Mouse (Mus musculus) heart, embryonic 10.5 days (tissue): ENCODE results near the gene Gm20696. TPM values are rescaled to one million over a fixed set of nuclear protein-coding genes. Genes with fewer than 3 reads are reported as not detected.

Experiments
- DNase-seq: peaks from one replicate; pipeline ENCODE4 v3.0.0-alpha.2; 2017; ENCODE audit warnings: low spot score
- H3K27ac ChIP-seq: fragments of 300-500 bp; sonication (generic); 2 replicates; pipeline ENCODE4 v1.5.1; 2016; ENCODE audit warnings: mild to moderate bottlenecking
- H3K27me3 ChIP-seq: fragments of 300-500 bp; sonication (generic); 2 replicates; pipeline ENCODE4 v1.6.1; 2016; ENCODE audit warnings: mild to moderate bottlenecking; ENCODE audit not compliant: poor library complexity, insufficient read depth, severe bottlenecking
- H3K36me3 ChIP-seq: fragments of 300-500 bp; sonication (generic); 2 replicates; pipeline ENCODE4 v1.6.1; 2016; ENCODE audit warnings: mild to moderate bottlenecking, moderate library complexity
- H3K4me1 ChIP-seq: fragments of 300-500 bp; sonication (generic); 2 replicates; pipeline ENCODE4 v1.6.1; 2016; ENCODE audit warnings: mild to moderate bottlenecking
- H3K4me3 ChIP-seq: fragments of 300-500 bp; sonication (generic); 2 replicates; pipeline ENCODE4 v1.5.1; 2016; ENCODE audit warnings: mild to moderate bottlenecking, moderate library complexity
- H3K9me3 ChIP-seq: fragments of 300-500 bp; sonication (generic); 2 replicates; pipeline ENCODE4 v1.6.1; 2016; ENCODE audit warnings: mild to moderate bottlenecking, moderate library complexity
- WGBS: fragments of 180-500 bp; shearing (Covaris S2); methylation state at CpG from one replicate; pipeline ENCODE4 v1.1.7; 2016; 5-methylcytosine and 5-hydroxymethylcytosine counted together
- polyA plus RNA-seq: library from polyadenylated mRNA; unstranded; fragments of >200 nt; fragmentation: Nextera tagmentation; extraction: Ambion mirVana; gene quantifications from 2 replicates; pipeline ENCODE4 v1.2.1, GENCODE M21; 2016

Gm20696 gene
- polyA plus RNA-seq, 1 experiment from 2014 or later, result 3.4 TPM

DNA sequence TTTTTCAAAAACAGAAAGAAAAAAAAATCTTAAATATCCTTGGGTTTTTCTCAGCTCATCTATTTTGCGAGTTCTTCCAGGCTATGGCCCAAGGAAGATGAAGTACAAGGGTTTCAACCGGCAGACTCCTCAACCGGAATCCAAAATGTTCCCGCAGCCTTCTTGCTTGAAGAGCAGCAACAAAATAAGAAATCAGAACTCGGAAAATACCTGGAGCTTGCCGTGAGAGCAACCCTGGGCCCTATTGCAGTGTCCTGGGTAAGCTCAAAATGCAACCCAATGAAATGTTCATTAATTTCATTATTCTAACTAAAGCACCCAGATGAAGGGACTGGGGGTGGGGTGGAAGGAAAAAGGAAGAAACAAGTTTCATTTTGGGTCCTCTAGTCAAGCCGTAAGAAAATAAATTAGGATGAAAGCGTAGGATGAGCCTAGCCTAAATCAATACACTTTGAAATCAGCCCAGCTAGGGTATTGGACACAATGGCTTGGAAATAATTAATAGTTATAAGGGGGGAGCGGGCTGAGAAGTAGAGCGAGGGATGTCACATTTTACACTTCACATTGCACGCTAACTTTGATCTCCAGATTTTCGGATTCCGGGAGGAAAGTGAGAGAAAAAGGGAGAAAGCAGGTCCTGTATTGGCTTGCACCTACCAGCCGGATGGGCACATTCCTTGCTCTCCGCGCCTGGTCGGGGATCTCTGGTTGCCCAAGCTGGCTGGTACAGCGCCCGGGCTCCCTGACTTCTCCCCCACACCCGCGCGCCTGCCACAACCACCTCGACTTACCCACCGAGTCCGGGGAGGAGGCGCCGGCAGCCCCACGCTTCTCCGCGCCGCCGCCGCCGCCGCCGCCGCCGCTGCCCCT lies 146.6 kb downstream of the Gm20696 start:
- Histone ChIP-seq H3K9me3 (no peaks in the 10 kb centered on the region), H3K4me1 (0 out of 2 replicates have a peak, but pooled peaks cover 3% of the 10 kb centered on the region), H3K27ac (peak overlapping the region; percentile 99), H3K4me3 (peak overlapping the region; percentile 92), H3K27me3 (no peaks in the 10 kb centered on the region), H3K36me3 (no peaks in the 10 kb centered on the region)
- DNase-seq, result no peak
- 2% methylated on average over 38 of the region's 38 CpGs for WGBS

DNA sequence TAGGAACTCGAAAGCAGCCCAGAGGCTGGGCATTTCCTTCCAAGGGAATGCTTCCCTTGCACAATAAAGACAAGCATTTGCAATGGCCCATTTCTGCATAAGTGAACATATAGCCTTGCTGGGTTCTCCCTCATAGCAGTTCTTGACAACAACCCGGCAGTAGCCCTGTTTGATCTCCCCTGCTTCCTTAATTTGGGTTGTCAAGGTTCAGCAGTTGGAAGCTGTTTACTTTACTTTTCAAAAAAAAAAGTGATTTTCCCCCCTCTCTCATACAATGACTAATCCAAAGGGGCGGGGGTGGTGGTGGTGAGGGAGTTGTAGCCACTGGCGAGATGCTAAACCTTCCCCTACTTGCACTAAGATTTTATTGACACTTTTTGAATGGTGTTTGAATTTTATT lies 147.5 kb downstream of the Gm20696 start:
- DNase-seq, result no peak
- 31% methylated on average over 4 of the region's 4 CpGs for WGBS
- Histone ChIP-seq H3K4me3 (peak overlapping the region; percentile 8; the same call in 1 of the 2 replicates), H3K4me1 (0 out of 2 replicates have a peak, but pooled peaks cover 3% of the 10 kb centered on the region), H3K27ac (no peak overlapping the region), H3K36me3 (no peaks in the 10 kb centered on the region), H3K27me3 (no peaks in the 10 kb centered on the region), H3K9me3 (no peaks in the 10 kb centered on the region)

DNA sequence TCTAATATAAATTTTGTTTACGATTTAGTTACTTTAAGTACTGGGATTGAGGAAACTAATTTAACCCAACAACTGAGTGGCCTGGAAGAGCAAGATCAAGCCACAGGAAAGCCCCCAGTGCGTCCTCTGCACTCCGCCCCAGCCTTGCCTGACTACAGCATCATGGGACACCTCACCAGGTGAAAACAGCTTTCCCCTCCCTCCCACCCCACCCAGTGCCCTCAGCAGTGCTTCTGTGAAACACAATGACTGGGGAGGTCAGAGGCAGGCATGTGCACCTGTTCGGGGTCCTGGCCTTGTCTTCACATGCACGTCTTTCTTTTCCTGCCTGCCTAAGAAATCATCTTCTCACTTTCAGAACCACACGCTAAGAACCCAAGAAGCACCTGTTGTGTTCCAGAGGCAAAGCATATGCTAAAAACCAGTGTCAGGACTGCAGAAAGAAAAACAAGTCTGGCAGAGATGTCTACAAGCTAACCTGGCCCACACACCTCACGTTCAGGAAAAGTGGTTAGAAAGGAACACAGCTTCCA lies 150.9 kb downstream of the Gm20696 start:
- DNase-seq, result no peak
- Histone ChIP-seq H3K27ac (no peak overlapping the region), H3K4me1 (peaks cover 10% of the 10 kb centered on the region), H3K4me3 (no peak overlapping the region), H3K27me3 (no peaks in the 10 kb centered on the region), H3K36me3 (no peaks in the 10 kb centered on the region), H3K9me3 (no peaks in the 10 kb centered on the region)
- 86% methylated on average over 7 of the region's 7 CpGs for WGBS

DNA sequence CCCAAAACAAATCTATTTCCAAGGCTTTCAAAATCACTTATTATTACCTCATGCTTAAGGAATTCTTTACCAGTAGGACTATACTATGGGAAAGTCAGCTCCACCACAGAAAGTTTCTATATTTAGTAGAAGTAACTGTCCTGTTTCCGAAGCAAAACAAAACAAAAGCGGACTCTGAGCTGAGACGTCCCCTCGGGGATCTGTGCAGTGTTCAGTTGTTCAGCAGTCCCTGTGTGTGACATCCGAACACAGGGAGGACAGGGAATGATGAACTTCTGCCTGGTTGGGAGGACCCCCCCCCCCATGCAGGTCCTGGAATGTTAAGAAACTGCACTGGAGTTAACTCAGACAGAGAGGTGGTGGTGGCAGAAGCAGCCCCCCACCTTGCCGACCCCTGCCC lies 154.7 kb downstream of the Gm20696 start:
- Histone ChIP-seq H3K4me3 (0 out of 2 replicates have a peak overlapping the region, but pooled peaks have one; percentile 31), H3K27ac (peak overlapping the region; percentile 65), H3K36me3 (peaks cover 3% of the 10 kb centered on the region; the same call in 1 of the 2 replicates), H3K27me3 (no peaks in the 10 kb centered on the region), H3K9me3 (no peaks in the 10 kb centered on the region), H3K4me1 (peaks cover 20% of the 10 kb centered on the region)
- whole genome bisulfite sequencing, result 23% methylated on average over 6 of the region's 6 CpGs
- DNase-seq, result no peak

DNA sequence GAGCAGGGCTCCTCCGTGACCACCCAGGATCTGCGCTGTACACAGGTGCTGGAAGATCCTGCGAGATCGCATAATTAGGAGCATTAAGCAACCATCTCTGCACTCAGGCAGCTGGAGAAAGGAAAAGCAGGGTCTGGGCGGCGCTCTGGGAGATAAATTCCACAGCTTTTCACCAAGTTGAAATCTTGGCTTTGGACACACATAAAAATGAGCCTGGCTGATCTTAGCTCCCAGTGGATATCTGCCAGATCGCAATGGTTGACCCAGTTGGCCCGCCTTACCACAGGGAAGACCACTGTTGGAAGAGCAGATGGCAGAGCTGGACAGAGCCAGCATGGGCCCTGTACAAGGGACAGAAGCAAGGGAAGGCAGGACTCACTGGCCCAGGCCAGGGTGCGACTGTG lies 157.4 kb downstream of the Gm20696 start:
- Histone ChIP-seq H3K27me3 (no peaks in the 10 kb centered on the region), H3K36me3 (peaks cover 15% of the 10 kb centered on the region; the same call in 1 of the 2 replicates), H3K9me3 (no peaks in the 10 kb centered on the region), H3K4me3 (no peak overlapping the region), H3K27ac (0 out of 2 replicates have a peak overlapping the region, but pooled peaks have one; percentile 49), H3K4me1 (peaks cover 20% of the 10 kb centered on the region)
- no peak for DNase-seq
- WGBS, result 82% methylated on average over 9 of the region's 9 CpGs

DNA sequence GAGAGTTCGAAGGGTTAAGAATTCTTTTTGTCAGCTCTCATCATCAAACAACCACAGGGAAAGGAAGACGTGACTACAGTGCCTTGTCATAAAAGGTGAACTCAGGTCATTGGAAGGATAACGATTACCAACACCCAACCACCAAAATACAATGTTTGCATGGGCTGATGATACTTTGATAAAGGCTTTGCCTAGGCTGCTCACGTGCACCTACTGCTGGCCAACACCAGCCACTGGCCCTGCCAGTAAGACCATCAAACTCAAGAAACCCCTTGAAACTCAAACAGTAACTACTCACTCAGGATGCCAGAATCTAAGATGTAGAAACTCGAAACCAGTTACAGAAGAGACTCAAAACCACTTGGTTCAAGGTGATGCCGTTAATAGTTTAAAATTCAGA lies 159.8 kb downstream of the Gm20696 start:
- no peak overlapping the region for H3K4me3 ChIP-seq
- peaks cover 20% of the 10 kb centered on the region; the same call in 1 of the 2 replicates for H3K36me3 ChIP-seq
- no peaks in the 10 kb centered on the region for H3K9me3 ChIP-seq
- H3K27ac ChIP-seq, result no peak overlapping the region
- peaks cover 17% of the 10 kb centered on the region for H3K4me1 ChIP-seq
- 84% methylated on average over 6 of the region's 6 CpGs for WGBS
- no peak for DNase-seq
- no peaks in the 10 kb centered on the region for H3K27me3 ChIP-seq

DNA sequence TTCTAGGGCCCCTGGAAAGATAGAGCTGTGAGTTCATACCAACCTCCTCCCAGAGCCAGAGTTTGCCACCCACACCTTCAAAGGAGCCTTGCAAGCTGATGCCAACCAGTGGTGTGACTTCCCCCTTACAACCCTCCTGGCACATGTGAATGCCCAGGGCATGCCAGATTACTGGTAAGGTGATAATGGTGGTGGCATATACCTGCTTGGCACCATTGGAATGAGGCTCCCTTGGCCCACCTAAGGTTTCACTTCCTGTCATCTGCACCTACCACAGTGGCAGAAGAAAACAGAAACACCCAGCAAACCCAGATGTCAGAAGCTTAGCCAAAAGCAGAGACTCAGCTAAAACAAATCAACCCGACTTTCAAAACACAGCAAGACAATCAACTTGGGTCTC lies 162.9 kb downstream of the Gm20696 start:
- Histone ChIP-seq H3K27me3 (no peaks in the 10 kb centered on the region), H3K27ac (no peak overlapping the region), H3K9me3 (no peaks in the 10 kb centered on the region), H3K36me3 (peaks cover 20% of the 10 kb centered on the region; the same call in 1 of the 2 replicates), H3K4me3 (no peak overlapping the region), H3K4me1 (peaks cover 6% of the 10 kb centered on the region; the same call in 1 of the 2 replicates)
- WGBS, result 82% methylated on average over 1 of the region's 1 CpGs
- DNase-seq, result no peak

DNA sequence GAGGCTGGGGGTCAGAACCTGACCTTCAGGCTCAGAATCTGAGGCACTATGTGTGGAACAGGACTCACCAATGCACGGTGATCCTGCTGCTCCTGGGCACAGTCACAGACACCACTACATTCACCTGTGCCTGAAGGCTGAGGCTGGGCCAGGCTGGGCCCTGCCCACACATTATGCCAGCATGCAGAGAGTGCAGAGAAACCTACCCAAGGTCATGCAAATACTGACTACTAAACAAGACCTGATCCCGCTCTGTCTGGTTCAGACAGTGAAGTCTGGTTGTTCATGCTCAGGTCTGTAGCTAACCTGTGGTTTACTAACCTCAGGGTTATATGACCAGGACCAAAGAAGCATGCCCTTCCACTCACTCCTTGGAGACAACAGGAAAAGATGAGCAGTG lies 163.9 kb downstream of the Gm20696 start:
- Histone ChIP-seq H3K9me3 (no peaks in the 10 kb centered on the region), H3K27me3 (no peaks in the 10 kb centered on the region), H3K36me3 (peaks cover 20% of the 10 kb centered on the region; the same call in 1 of the 2 replicates), H3K4me3 (no peak overlapping the region), H3K4me1 (peaks cover 6% of the 10 kb centered on the region; the same call in 1 of the 2 replicates), H3K27ac (no peak overlapping the region)
- 82% methylated on average over 2 of the region's 2 CpGs for WGBS
- no peak for DNase-seq

DNA sequence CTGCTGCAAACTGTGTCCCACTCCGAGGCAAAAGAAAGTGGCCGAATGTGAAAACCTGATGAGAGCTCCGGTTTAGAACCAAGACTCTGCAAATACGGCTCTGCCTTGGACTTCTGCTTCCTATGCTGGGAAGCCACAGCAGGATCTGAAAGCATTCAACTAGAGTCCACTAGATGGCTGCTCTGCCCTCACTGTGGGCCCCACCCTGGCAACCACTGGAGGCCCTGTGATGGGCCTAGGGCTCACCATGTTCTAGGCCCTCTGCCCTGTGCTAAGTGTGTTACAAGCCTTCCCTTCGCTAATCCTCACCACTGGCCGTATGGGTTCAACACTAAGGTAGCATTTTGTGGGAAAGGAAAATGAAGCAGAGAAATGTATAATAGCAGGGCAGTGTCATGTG lies 164.3 kb downstream of the Gm20696 start:
- peaks cover 6% of the 10 kb centered on the region; the same call in 1 of the 2 replicates for H3K4me1 ChIP-seq
- DNase-seq, result no peak
- H3K4me3 ChIP-seq, result no peak overlapping the region
- H3K27me3 ChIP-seq, result no peaks in the 10 kb centered on the region
- no peaks in the 10 kb centered on the region for H3K9me3 ChIP-seq
- peaks cover 20% of the 10 kb centered on the region; the same call in 1 of the 2 replicates for H3K36me3 ChIP-seq
- 88% methylated on average over 6 of the region's 6 CpGs for WGBS
- H3K27ac ChIP-seq, result no peak overlapping the region

DNA sequence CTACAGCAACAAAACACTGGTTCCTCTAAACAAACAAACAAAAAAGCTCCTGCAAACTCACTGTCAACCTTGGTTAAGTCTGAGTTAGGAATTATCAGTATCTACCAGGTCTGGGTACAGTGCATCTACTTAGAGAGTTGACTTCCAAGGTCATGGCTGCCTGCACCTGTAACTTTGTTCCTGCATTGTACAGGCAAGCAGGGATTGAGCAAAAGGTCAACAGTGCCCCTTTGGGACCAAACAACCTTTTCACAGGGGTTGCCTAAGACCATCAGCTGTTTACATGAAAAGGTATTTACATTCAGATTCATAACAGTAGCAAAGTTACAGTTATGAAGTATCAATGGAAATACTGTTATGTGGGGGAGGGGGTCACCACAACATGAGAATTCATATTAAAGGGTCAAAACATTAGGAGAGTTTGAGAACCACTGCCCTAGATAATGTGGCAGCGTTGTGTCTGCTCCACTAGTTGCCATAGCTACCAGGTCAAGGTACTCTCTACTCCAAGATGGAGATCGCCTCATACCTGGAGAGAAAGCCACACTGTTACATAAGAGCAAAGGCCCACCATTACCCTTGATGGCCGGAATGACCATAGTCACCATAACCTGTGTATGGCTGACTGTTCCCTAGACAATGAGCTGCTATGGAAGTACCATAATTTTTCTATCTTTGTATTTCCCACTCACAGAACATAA lies 165.9 kb downstream of the Gm20696 start:
- no peak overlapping the region for H3K27ac ChIP-seq
- H3K9me3 ChIP-seq, result no peaks in the 10 kb centered on the region
- DNase-seq, result no peak
- no peaks in the 10 kb centered on the region for H3K27me3 ChIP-seq
- WGBS, result 91% methylated on average over 3 of the region's 3 CpGs
- H3K4me1 ChIP-seq, result peaks cover 16% of the 10 kb centered on the region
- H3K36me3 ChIP-seq, result peaks cover 8% of the 10 kb centered on the region; the same call in 1 of the 2 replicates
- H3K4me3 ChIP-seq, result no peak overlapping the region

DNA sequence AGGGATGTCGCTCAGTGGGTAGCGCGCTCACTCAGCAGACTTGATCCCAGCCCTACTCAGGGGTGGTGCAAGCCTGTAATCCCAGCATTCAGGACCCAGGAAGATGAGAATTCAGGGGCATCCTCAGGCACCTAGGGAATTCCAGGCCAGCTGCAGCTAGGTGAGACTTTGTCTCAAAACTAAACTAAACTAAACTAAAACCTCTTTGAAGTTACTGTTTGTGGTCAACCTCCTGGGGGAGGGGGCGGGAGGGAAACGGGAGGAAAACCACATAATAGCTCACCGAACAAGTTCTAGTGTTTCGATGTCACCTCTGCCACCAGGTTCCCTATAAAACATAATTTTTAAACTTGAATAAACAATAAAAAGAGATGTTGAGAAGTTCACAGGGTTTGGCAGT lies 168.5 kb downstream of the Gm20696 start:
- no peaks in the 10 kb centered on the region for H3K27me3 ChIP-seq
- WGBS, result 83% methylated on average over 7 of the region's 7 CpGs
- H3K9me3 ChIP-seq, result no peaks in the 10 kb centered on the region
- H3K27ac ChIP-seq, result no peak overlapping the region
- H3K36me3 ChIP-seq, result no peaks in the 10 kb centered on the region
- no peak for DNase-seq
- H3K4me1 ChIP-seq, result peaks cover 18% of the 10 kb centered on the region
- H3K4me3 ChIP-seq, result no peak overlapping the region

DNA sequence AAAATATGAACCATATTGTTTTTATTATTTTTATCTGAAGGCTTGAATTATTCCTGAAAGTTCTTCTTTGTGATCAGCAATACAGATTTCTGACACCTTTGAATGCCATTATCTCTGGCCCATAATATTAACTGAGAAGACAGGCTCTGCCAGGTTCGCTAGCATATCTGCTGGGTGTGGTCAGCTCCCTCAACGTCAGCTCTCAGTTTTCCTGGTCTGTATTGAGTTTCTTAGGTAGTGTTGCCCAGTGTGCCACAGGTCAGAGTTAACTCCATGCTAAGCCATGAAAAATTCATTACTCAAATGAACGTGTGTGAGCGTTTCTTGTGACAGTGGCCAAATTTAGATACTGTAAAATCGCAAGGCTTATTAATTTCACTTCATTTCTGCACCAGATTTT lies 170.5 kb downstream of the Gm20696 start:
- no peak overlapping the region for H3K27ac ChIP-seq
- peaks cover 17% of the 10 kb centered on the region for H3K4me1 ChIP-seq
- no peaks in the 10 kb centered on the region for H3K27me3 ChIP-seq
- H3K4me3 ChIP-seq, result no peak overlapping the region
- H3K9me3 ChIP-seq, result no peaks in the 10 kb centered on the region
- DNase-seq, result no peak
- no peaks in the 10 kb centered on the region for H3K36me3 ChIP-seq
- 64% methylated on average over 5 of the region's 5 CpGs for WGBS

DNA sequence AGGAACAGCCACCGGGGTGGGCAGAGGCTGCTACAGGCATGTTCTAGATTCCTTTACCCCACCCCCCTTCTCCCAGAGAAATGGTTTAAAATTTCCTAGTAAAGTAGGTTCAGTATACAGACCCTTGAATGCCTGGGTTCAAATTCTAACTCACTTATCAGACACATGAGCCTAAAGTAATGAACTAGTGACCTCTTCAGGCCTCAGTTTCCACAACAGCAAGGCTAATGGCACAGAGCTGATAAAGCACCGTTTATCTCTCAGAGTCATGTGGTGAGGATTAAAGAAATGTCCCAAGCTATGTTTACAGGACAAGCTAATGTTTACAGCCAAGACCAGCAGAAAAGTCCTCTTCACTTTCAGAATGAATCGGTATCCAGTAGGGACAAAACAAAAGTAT lies 173.7 kb downstream of the Gm20696 start:
- no peak overlapping the region for H3K27ac ChIP-seq
- H3K4me3 ChIP-seq, result no peak overlapping the region
- WGBS, result 12% methylated on average over 3 of the region's 3 CpGs
- H3K9me3 ChIP-seq, result no peaks in the 10 kb centered on the region
- H3K27me3 ChIP-seq, result no peaks in the 10 kb centered on the region
- peaks cover 32% of the 10 kb centered on the region for H3K4me1 ChIP-seq
- H3K36me3 ChIP-seq, result no peaks in the 10 kb centered on the region
- no peak for DNase-seq
